9 mouse cellular contexts compared by ENCODE assay signal in the genomic region with DNA sequence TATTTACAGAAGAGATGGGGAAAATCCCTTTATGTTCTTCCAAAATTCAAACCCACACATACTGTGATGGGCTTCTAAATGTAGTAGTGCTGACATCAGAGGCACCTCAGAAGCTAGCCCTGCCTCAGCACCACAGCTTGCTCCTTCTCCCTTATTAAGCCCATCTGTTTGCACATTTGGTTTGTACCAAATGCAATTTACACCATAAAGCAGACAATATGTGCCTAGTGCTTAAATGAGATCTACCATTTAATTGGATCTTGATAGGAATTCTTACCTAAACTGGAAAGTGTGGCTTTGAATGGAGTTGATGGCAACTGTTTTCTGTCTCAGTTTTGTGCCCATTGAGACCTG.
DNase-seq lines count a peak whose midpoint lies in the region; ATAC-seq lines count a peak whose summit lies in the region.
"Had no signal": no experiment of that assay in that cellular context is flagged by ENCODE, and none has a peak within 500 bp of the region (broad histone marks: within the 10 kb centered on the region; RNA-seq: fewer than 3 reads in every experiment).

No protein-coding gene starts in this region.

- no peak overlapping the region for H3K9ac ChIP-seq in kidney, embryonic 15.5 days
- H3K9ac ChIP-seq in forebrain, embryonic 15.5 days (replicated peaks) = no peak overlapping the region
- H3K9ac ChIP-seq in midbrain, embryonic 14.5 days (replicated peaks; ENCODE audit: low read length) = no peak overlapping the region
- H3K9ac ChIP-seq: liver, embryonic 13.5 days had no signal

- peak overlapping the region; percentile 58 for H3K4me2 ChIP-seq in kidney, embryonic 15.5 days
- peak overlapping the region; percentile 35 for H3K4me2 ChIP-seq in forebrain, embryonic 15.5 days (replicated peaks)
- peak overlapping the region; percentile 48 for H3K4me2 ChIP-seq in midbrain, embryonic 14.5 days (ENCODE audit: low read length)

- H3K27ac ChIP-seq in kidney, embryonic 15.5 days = peak overlapping the region; percentile 93
- H3K27ac ChIP-seq in forebrain, embryonic 15.5 days (replicated peaks) = peak overlapping the region; percentile 76
- peak overlapping the region; percentile 21; the same call in 1 of the 2 replicates for H3K27ac ChIP-seq in midbrain, embryonic 14.5 days (replicated peaks; ENCODE audit: low read depth, low read length)
- H3K27ac ChIP-seq: liver, embryonic 13.5 days had no signal

- peaks cover 57% of the 10 kb centered on the region for H3K4me1 ChIP-seq in kidney, embryonic 15.5 days
- H3K4me1 ChIP-seq in forebrain, embryonic 15.5 days = peaks cover 71% of the 10 kb centered on the region
- peaks cover 6% of the 10 kb centered on the region; the same call in 1 of the 2 replicates for H3K4me1 ChIP-seq in midbrain, embryonic 14.5 days (ENCODE audit: control insufficient read depth, insufficient read depth, low read length)

- no peaks in the 10 kb centered on the region for H3K27me3 ChIP-seq in kidney, embryonic 15.5 days
- no peaks in the 10 kb centered on the region for H3K27me3 ChIP-seq in forebrain, embryonic 15.5 days
- no peaks in the 10 kb centered on the region for H3K27me3 ChIP-seq in midbrain, embryonic 14.5 days (ENCODE audit: control insufficient read depth, insufficient read depth, low read length)

- no peaks in the 10 kb centered on the region for H3K36me3 ChIP-seq in kidney, embryonic 15.5 days
- no peaks in the 10 kb centered on the region for H3K36me3 ChIP-seq in forebrain, embryonic 15.5 days
- no peaks in the 10 kb centered on the region for H3K36me3 ChIP-seq in midbrain, embryonic 14.5 days (ENCODE audit: control insufficient read depth, insufficient read depth, low read length)
- H3K36me3 ChIP-seq: liver, embryonic 13.5 days had no signal

- no peak for ATAC-seq in kidney, embryonic 15.5 days (replicated peaks; ENCODE audit: low FRiP score)
- peak; percentile 46 for ATAC-seq in forebrain, embryonic 15.5 days (replicated peaks)
- no peak for ATAC-seq in midbrain, embryonic 14.5 days (ENCODE audit: low FRiP score, low TSS enrichment)

- no peak overlapping the region for H3K4me3 ChIP-seq in kidney, embryonic 15.5 days (replicated peaks)
- no peak overlapping the region for H3K4me3 ChIP-seq in forebrain, embryonic 15.5 days
- H3K4me3 ChIP-seq in midbrain, embryonic 14.5 days (replicated peaks; ENCODE audit: low read depth, low read length) = no peak overlapping the region
- H3K4me3 ChIP-seq: liver, embryonic 13.5 days had no signal

- peak; percentile 45 for DNase-seq in cerebellum, adult 11-12 months
- no peak for DNase-seq in cerebellum, postnatal 10 days
- no peak for DNase-seq in kidney, adult 8-10 months
- DNase-seq in midbrain, embryonic 14.5 days = no peak
- no peak for DNase-seq in embryo, embryonic 10 days (ENCODE audit: low spot score)
- DNase-seq in adrenal gland, postnatal 25 days = no peak
- DNase-seq: liver, embryonic 13.5 days had no signal

- no peaks in the 10 kb centered on the region for H3K9me3 ChIP-seq in kidney, embryonic 15.5 days (replicated peaks)
- no peaks in the 10 kb centered on the region for H3K9me3 ChIP-seq in forebrain, embryonic 15.5 days
- no peaks in the 10 kb centered on the region for H3K9me3 ChIP-seq in midbrain, embryonic 14.5 days (ENCODE audit: control insufficient read depth, low read length)

Comparison
In these comparisons a context has a peak if more than half of its experiments do, and no peak if none do; other contexts are left out.
1. H3K27ac ChIP-seq: peak in every context shown above with its lines; median percentile 93 in kidney, embryonic 15.5 days; 76 in forebrain, embryonic 15.5 days; 21 in midbrain, embryonic 14.5 days.